Mouse (Mus musculus): ENCODE results near the gene Sh3bp5.

DNA sequence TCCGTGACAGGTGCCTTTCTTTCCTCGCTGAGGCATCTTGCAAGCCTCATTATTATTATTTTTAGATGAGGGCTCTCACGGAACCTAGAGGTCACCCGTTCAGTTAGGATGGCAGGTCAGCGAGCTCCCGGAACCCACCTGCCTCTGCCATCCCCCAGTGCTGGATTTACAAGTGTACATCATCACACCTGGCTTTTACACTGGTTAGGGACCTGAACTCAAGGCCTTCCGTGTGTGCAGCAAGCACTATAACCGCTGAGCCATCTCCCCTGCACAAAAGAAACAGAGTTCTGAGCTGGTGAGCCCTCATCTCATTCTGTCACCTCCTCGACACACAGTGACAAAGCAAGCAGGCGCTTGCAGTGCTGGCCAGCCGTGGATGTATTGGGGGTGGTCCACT is 114.7 kb downstream of the Sh3bp5 start:
- no peak for TF ChIP-seq EP300 (IDR thresholded peaks at IDR 0.05; ENCODE audit: low read depth)
- no peak for TF ChIP-seq CTCF (IDR thresholded peaks at IDR 0.05; ENCODE audit: low read depth)
